Mouse (Mus musculus) liver, adult 2 months (tissue): ENCODE data around the gene Nedd4. TPM values are rescaled to one million over a fixed set of nuclear protein-coding genes. Genes with fewer than 3 reads are reported as not detected.

Experiments
- DNase-seq: peaks from one replicate; pipeline ENCODE4 v3.0.0-alpha.2; 2011; ENCODE audit warnings: low read depth, low spot score; ENCODE audit errors: extremely low read depth
- H3K27ac ChIP-seq: fragments of 200-500 bp; replicated peaks from 2 replicates; pipeline ENCODE4 v1.5.1; 2012; ENCODE audit warnings: low read depth, mild to moderate bottlenecking, control low read depth, inconsistent platforms, low read length; ENCODE audit not compliant: insufficient read depth
- H3K27me3 ChIP-seq: fragments of 200-500 bp; 2 replicates; pipeline ENCODE4 v1.6.1; 2012; ENCODE audit warnings: mild to moderate bottlenecking, moderate library complexity, low read length, inconsistent platforms; ENCODE audit not compliant: control insufficient read depth, insufficient read depth
- H3K36me3 ChIP-seq: fragments of 200-500 bp; 2 replicates; pipeline ENCODE4 v1.6.1; 2012; ENCODE audit warnings: low read length, inconsistent platforms; ENCODE audit not compliant: control insufficient read depth, insufficient read depth
- H3K4me1 ChIP-seq: fragments of 200-500 bp; 2 replicates; pipeline ENCODE4 v1.6.1; 2011; ENCODE audit warnings: low read length; ENCODE audit not compliant: control insufficient read depth, insufficient read depth
- H3K4me3 ChIP-seq: fragments of 200-500 bp; 2 replicates; pipeline ENCODE4 v1.5.1; 2011; ENCODE audit warnings: low read depth, mild to moderate bottlenecking, control low read depth, low read length, moderate library complexity; ENCODE audit not compliant: insufficient read depth
- H3K79me2 ChIP-seq: fragments of 200-500 bp; 2 replicates; pipeline ENCODE4 v1.6.1; 2012; ENCODE audit warnings: inconsistent platforms, mild to moderate bottlenecking, low read length, moderate library complexity; ENCODE audit not compliant: control insufficient read depth, insufficient read depth
- H3K9ac ChIP-seq: fragments of 200-500 bp; 2 replicates; pipeline ENCODE4 v1.6.1; 2012; ENCODE audit warnings: low read depth, mild to moderate bottlenecking, control low read depth, inconsistent platforms, low read length
- CTCF ChIP-seq: fragments of 200-500 bp; IDR thresholded peaks from 2 replicates; pipeline ENCODE4 v1.5.1; 2011; ENCODE audit warnings: low read depth, low read length, control low read depth
- POLR2A ChIP-seq: fragments of 200-500 bp; IDR thresholded peaks from 2 replicates; pipeline ENCODE4 v1.6.1; 2011; ENCODE audit warnings: low read length, control low read depth; ENCODE audit not compliant: insufficient read depth; ENCODE audit errors: extremely low read depth
- WGBS: fragments of 180-500 bp; shearing (Covaris S2); methylation state at CpG from one replicate; pipeline ENCODE4 v1.1.7; 2018; 5-methylcytosine and 5-hydroxymethylcytosine counted together
- polyA plus RNA-seq: library from polyadenylated mRNA; depleted of rRNA; stranded (reverse); fragments of >200 nt; gene quantifications from 2 replicates; pipeline ENCODE4 v1.2.3, GENCODE M21; 2012
- total RNA-seq: library from RNA; depleted of rRNA; stranded (reverse); fragments of >200 nt; gene quantifications from 2 replicates; pipeline ENCODE4 v1.2.3, GENCODE M21; 2014

Gene Nedd4
- total and polyA plus RNA-seq, 2 experiments = 51.7 to 123 TPM

DNA sequence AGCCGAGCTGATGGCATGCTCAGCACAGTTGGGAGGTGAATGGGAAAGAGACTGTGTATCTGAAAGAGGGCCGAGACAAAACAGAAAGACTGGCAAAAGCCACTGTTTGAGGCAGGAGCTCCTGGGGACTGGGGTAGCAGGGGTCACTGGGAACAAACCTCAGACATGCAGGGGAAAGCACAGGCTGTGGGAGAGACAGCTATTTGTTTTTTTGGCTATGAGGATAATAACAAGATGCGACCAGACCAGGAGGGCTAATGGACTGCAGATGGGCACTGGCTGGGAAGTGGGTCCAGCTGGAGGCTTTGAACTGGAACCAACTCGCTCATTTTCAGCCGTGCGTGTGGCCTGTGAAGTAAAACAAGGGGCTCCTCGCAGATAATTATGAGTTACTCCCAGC, 91.6 kb downstream of the Nedd4 start:
- no peak for DNase-seq
- 58% methylated on average over 7 of the region's 7 CpGs for WGBS
- TF ChIP-seq POLR2A = no peak
- no peak for TF ChIP-seq CTCF
- H3K9ac ChIP-seq = no peak overlapping the region
- no peaks in the 10 kb centered on the region for H3K36me3 ChIP-seq
- no peak overlapping the region for H3K27ac ChIP-seq
- no peak overlapping the region for H3K4me3 ChIP-seq
- H3K4me1 ChIP-seq = no peaks in the 10 kb centered on the region
- H3K79me2 ChIP-seq = no peaks in the 10 kb centered on the region
- no peaks in the 10 kb centered on the region for H3K27me3 ChIP-seq

DNA sequence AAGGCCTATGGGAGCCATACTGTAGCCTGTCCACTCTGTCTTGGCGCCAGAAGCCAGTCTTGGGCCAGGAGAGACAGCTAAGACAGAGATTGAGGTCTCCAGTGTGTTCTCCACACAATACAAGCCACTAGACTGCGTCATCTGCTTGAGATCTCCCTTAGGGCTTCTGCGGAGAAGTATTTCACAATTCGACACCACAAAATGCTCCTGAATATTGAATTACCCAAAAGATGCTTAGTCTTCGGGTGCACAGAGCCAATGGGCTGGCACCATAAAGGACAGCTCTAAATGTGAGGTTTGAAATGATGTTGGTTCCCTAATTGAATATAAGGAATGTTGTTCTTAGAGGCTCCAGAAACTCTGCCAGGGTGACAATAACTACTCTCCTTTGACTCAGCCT, 95.0 kb downstream of the Nedd4 start:
- Histone ChIP-seq H3K27ac (no peak overlapping the region), H3K36me3 (no peaks in the 10 kb centered on the region), H3K9ac (no peak overlapping the region), H3K79me2 (no peaks in the 10 kb centered on the region), H3K27me3 (no peaks in the 10 kb centered on the region), H3K4me1 (no peaks in the 10 kb centered on the region), H3K4me3 (no peak overlapping the region)
- TF ChIP-seq CTCF (no peak), POLR2A (no peak)
- DNase-seq = no peak
- 79% methylated on average over 5 of the region's 5 CpGs for WGBS

DNA sequence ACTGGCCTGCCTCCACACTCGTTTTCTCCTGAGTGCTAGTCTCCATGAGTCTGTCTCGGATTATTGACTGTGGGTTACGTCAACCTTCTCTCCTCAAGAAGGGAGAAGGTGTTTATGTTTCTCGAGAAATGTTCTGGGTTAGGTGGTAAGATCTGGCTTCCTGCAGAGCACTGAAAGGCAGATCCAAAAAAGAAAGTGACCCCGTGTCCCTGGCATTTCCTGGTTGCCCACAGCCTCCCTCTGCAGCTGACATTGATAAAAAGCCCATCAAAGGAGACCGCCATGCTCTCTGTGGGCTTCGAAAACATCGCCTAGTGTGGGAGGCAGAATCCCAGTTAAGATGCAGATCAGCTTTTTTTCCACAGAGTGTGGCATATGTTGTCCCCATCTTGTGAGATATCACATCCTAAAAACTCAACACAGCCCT, 96.6 kb downstream of the Nedd4 start:
- Histone ChIP-seq H3K27ac (no peak overlapping the region), H3K79me2 (no peaks in the 10 kb centered on the region), H3K9ac (no peak overlapping the region), H3K27me3 (no peaks in the 10 kb centered on the region), H3K4me3 (no peak overlapping the region), H3K36me3 (no peaks in the 10 kb centered on the region), H3K4me1 (no peaks in the 10 kb centered on the region)
- WGBS = 70% methylated on average over 8 of the region's 8 CpGs
- TF ChIP-seq POLR2A = no peak
- DNase-seq = no peak

DNA sequence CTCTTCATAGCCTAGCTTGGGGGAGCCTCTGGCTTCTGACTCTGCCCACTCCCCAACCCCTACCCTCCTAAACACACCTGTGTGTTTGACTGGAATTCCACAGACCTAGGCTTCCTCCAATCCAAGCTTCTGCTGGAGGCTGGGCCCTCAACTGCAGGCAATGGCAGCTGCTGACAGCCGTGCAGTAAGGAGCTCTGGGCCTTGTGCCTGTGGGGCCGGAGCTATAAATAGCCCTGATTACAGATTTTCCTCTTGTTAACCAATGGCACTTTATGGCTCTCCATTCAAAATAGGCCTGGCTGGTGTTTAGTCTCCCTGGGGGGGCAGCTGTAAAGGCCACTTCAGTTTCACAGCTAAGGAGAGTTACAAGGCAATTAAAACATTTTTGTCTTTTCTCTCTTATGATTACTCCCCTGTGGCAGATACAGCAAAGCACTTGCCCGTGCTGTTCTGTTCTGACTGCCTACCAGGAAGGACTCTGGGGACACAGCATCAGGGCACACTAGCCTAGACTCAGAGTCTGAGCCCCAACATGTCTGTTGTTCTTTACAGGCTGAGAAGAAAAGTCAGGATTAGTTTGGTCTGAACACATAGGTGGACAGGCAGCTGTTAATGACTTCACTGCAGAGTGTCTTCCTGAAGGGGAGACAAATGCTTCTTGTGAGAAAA, 101.0 kb downstream of the Nedd4 start:
- no peak overlapping the region for H3K4me3 ChIP-seq
- no peaks in the 10 kb centered on the region for H3K27me3 ChIP-seq
- H3K9ac ChIP-seq = no peak overlapping the region
- TF ChIP-seq POLR2A (no peak), CTCF (no peak)
- no peak for DNase-seq
- H3K4me1 ChIP-seq = 0 out of 2 replicates have a peak, but pooled peaks cover 3% of the 10 kb centered on the region
- no peaks in the 10 kb centered on the region for H3K79me2 ChIP-seq
- no peaks in the 10 kb centered on the region for H3K36me3 ChIP-seq
- 73% methylated on average over 3 of the region's 3 CpGs for WGBS
- H3K27ac ChIP-seq = no peak overlapping the region

DNA sequence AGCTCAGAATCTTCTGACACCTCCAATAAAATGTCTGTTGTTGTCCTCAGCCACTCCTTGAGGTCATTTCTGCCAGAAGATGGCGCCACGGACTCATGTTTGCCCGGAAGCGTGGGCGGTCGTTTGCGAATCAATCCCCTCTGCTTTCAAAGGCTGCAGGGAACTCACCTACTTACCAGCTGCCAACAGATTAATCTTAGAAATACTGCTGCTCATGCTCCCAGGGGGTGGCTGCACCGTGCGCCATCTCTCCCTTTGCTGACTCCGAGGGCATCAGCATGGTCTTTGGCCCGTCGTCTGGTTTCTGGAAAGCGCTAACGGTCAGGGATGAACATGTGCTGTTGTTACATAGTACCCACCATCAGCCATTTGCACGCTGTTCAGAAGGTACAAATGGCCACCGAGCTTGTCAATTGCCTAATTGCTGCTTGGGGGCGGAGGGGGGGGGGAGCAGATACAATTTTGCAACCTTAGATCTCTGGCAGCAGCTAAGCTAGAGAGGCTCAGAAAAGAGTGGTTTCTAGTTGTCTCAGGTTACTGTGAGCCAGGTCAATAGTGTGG, 104.7 kb downstream of the Nedd4 start:
- TF ChIP-seq CTCF = peak; percentile 94
- TF ChIP-seq POLR2A = no peak
- Histone ChIP-seq H3K4me3 (peak overlapping the region; percentile 54), H3K27me3 (no peaks in the 10 kb centered on the region), H3K27ac (peak overlapping the region; percentile 73), H3K36me3 (no peaks in the 10 kb centered on the region), H3K9ac (peak overlapping the region; percentile 48), H3K4me1 (0 out of 2 replicates have a peak, but pooled peaks cover 3% of the 10 kb centered on the region), H3K79me2 (no peaks in the 10 kb centered on the region)
- DNase-seq = peak; percentile 86
- WGBS = 1% methylated on average over 17 of the region's 17 CpGs

DNA sequence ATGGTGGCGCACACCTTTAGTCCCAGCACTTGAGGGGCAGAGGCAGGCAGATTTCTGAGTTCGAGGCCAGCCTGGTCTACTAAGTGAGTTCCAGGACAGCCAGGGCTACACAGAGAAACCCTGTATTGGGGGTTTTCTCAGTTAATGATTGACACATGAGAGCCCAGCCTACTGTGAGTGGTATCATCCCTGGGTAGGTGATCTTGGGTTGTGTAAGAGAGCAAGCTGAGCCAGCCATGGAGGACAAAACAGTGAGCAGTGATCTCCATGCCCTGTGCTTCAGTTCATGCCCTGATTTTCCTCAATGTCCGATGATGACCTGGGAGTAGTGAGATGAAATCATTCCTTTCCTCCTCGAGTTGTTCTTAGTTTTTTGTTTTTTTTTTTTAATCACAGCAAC, 112.9 kb downstream of the Nedd4 start:
- no peak overlapping the region for H3K4me3 ChIP-seq

More for the DNA sequence above, 112.9 kb downstream of the Nedd4 start:
- no peaks in the 10 kb centered on the region for H3K36me3 ChIP-seq
- H3K27me3 ChIP-seq = no peaks in the 10 kb centered on the region
- H3K79me2 ChIP-seq = no peaks in the 10 kb centered on the region
- TF ChIP-seq POLR2A (no peak), CTCF (no peak)
- DNase-seq = peak; percentile 93
- H3K4me1 ChIP-seq = peaks cover 2% of the 10 kb centered on the region; the same call in 1 of the 2 replicates
- H3K9ac ChIP-seq = no peak overlapping the region
- peak overlapping the region; percentile 69 for H3K27ac ChIP-seq
- WGBS = 32% methylated on average over 4 of the region's 4 CpGs
